Mouse (Mus musculus) lung, embryonic 16.5 days (tissue): ENCODE data around the gene Man2a1. TPM values are rescaled to one million over a fixed set of nuclear protein-coding genes. Genes with fewer than 3 reads are reported as not detected.
"Not testable (repeated sequence)": the region's sequence is repeated elsewhere in the genome, so short reads cannot be mapped to it uniquely, and the experiment has no call there.

ENCODE experiments used
- ATAC-seq: fragments of 200-750 bp; cut with Nextera tagmentation; 2 replicates; pipeline ENCODE4 v1.8.0; 2017; ENCODE audit warnings: low read depth, mild to moderate bottlenecking, moderate library complexity
- H3K27ac ChIP-seq: fragments of 300-500 bp; sonication (generic); 2 replicates; pipeline ENCODE4 v1.5.1; 2014; ENCODE audit warnings: mild to moderate bottlenecking, control low read depth, low read length
- H3K27me3 ChIP-seq: fragments of 300-500 bp; sonication (generic); 2 replicates; pipeline ENCODE4 v1.6.1; 2014; ENCODE audit warnings: low read depth, low read length, mixed read lengths; ENCODE audit not compliant: control insufficient read depth, insufficient read depth
- H3K36me3 ChIP-seq: fragments of 300-500 bp; sonication (generic); 2 replicates; pipeline ENCODE4 v1.6.1; 2014; ENCODE audit warnings: low read length; ENCODE audit not compliant: control insufficient read depth, insufficient read depth
- H3K4me1 ChIP-seq: fragments of 300-500 bp; sonication (generic); replicated peaks from 2 replicates; pipeline ENCODE4 v1.6.1; 2014; ENCODE audit warnings: low read length, mixed read lengths; ENCODE audit not compliant: control insufficient read depth, insufficient read depth
- H3K4me2 ChIP-seq: fragments of 300-500 bp; sonication (generic); 2 replicates; pipeline ENCODE4 v1.6.1; 2014; ENCODE audit warnings: low read depth, low read length, control low read depth
- H3K4me3 ChIP-seq: fragments of 300-500 bp; sonication (generic); 2 replicates; pipeline ENCODE4 v1.5.1; 2014; ENCODE audit warnings: mild to moderate bottlenecking, low read length, control low read depth
- H3K9ac ChIP-seq: fragments of 300-500 bp; sonication (generic); 2 replicates; pipeline ENCODE4 v1.6.1; 2014; ENCODE audit warnings: low read length, control low read depth
- H3K9me3 ChIP-seq: fragments of 300-500 bp; sonication (generic); 2 replicates; pipeline ENCODE4 v1.6.1; 2016; ENCODE audit warnings: low read length; ENCODE audit not compliant: control insufficient read depth
- WGBS: fragments of 180-500 bp; shearing (Covaris S2); extraction: QIAGEN DNeasy Blood & Tissue Kit; methylation state at CpG from one replicate; pipeline ENCODE4 v1.1.7; 2014; 5-methylcytosine and 5-hydroxymethylcytosine counted together
- polyA plus RNA-seq: library from polyadenylated mRNA; unstranded; fragments of >200 nt; fragmentation: Nextera tagmentation; extraction: Ambion mirVana; gene quantifications from 2 replicates; pipeline ENCODE4 v1.2.1, GENCODE M21; 2015

Gene Man2a1
- polyA plus RNA-seq, 1 experiment from 2014 or later = 8.8 TPM

DNA sequence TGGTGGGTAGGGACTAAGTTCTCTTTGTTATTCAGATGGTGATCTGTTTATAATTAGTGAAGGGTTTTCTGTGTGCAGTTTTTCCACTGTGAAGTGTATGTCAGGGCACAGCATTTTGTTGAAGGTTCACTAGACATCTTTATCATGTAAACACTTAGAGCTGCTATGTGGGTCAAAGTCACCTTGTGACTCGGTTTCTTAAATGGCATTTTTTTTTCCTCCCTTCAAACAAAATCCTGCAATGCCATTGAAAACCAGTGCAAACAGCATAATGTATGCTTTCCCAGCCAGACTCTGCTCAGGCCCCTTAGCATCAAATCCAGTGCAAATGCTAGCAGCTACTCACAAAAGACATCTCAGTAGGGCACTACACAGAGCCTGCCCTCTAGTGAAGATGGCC is 148.6 kb downstream of the Man2a1 start:
- Histone ChIP-seq H3K4me1 (0 out of 2 replicates have a peak, but pooled peaks cover 4% of the 10 kb centered on the region), H3K36me3 (peaks cover 9% of the 10 kb centered on the region), H3K4me2 (no peak overlapping the region), H3K9me3 (no peaks in the 10 kb centered on the region; the same call in 1 of the 2 replicates), H3K4me3 (no peak overlapping the region), H3K27me3 (no peaks in the 10 kb centered on the region), H3K27ac (no peak overlapping the region), H3K9ac (no peak overlapping the region)
- no peak for ATAC-seq
- WGBS = 42% methylated on average over 1 of the region's 1 CpGs

DNA sequence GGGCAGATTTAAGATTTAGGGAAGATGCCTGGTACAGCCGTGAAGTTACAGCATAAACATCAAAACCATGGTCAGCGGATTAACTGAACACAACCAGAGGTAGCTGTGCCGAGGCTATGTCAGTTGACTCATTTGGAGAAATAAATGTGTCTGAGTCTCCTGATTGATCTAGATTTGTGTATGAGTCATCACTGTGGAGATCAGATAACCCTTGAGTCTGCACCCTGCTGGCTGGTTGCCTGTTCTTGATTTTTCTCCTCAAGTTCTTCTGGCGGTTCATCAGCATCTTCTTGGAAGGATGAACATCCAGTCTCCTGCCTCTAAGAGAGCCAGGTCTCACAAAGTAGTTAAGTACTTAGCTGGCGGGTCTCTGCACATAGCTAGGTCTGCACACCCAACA is 150.7 kb downstream of the Man2a1 start:
- Histone ChIP-seq H3K9ac (no peak overlapping the region), H3K9me3 (no peaks in the 10 kb centered on the region), H3K27ac (no peak overlapping the region), H3K4me2 (no peak overlapping the region), H3K36me3 (0 out of 2 replicates have a peak, but pooled peaks cover 2% of the 10 kb centered on the region), H3K4me3 (no peak overlapping the region), H3K4me1 (0 out of 2 replicates have a peak, but pooled peaks cover 4% of the 10 kb centered on the region), H3K27me3 (no peaks in the 10 kb centered on the region)
- 82% methylated on average over 5 of the region's 5 CpGs for WGBS
- ATAC-seq = no peak

DNA sequence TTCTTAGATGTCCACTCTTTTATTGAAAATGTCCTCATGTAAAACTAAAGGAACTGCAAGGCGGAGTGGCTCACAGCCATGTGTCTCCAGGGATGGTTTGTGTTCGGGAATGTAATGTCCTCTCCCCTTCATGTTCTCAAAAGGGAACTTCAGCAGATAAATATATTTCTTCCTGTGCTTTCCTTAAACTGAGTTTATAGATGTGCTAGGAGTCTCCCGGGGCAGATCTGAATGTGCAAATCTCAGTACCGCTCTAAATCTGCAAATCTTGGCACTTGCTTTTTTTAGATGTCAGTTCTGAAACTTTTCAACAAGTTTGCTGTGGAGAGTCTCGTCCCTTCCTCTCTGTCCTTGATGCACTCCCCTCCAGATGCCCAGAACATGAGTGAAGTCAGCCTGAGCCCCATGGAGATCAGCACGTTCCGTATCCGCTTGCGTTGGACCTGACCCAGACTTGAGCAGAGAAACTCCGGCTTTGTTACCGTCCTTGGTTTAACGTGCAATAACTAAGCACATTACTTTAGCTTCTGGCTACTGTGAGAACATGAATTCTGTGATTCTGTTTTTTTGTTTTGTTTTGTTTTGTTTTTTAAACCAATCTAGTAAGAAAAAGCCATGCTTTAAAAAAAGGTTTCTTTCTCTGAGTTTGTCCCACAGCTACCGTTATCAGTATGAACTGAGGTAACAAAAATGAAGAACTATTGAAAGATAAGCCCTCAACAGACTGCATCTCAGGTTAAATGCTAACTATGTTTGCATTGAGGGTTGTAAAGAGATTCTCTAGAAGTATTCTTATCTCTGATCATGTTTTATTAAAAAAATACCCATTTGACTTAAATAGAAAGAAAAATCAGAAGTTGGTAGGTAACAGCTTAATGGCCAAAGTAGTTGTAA is 151.8 kb downstream of the Man2a1 start:
- ATAC-seq = no peak
- 0 out of 2 replicates have a peak, but pooled peaks cover 4% of the 10 kb centered on the region for H3K4me1 ChIP-seq
- no peak overlapping the region for H3K27ac ChIP-seq
- H3K36me3 ChIP-seq = no peaks in the 10 kb centered on the region
- H3K4me3 ChIP-seq = no peak overlapping the region
- H3K9ac ChIP-seq = no peak overlapping the region
- WGBS = 88% methylated on average over 13 of the region's 13 CpGs
- no peaks in the 10 kb centered on the region for H3K9me3 ChIP-seq
- no peak overlapping the region for H3K4me2 ChIP-seq
- no peaks in the 10 kb centered on the region for H3K27me3 ChIP-seq

DNA sequence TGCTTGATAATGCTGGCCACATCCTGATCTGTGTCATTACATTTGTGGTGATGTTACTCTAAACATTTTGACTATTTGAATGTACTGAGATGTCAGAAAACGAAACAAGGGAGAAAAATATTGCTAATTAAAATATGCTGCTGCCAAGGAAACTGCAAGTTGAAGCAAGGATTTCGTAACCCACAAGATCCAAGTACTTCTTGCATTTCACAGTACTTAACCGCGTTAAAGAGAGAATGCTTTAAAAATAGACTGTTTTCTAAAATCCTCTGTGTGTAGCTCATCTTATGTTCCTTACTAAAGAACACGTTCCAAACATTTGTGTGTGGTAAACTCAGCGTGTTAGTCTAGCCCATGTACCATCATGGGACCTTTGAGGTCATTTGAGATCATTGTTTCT is 153.0 kb downstream of the Man2a1 start:
- no peak for ATAC-seq
- Histone ChIP-seq H3K36me3 (no peaks in the 10 kb centered on the region), H3K9ac (no peak overlapping the region), H3K27me3 (no peaks in the 10 kb centered on the region), H3K4me2 (no peak overlapping the region), H3K9me3 (no peaks in the 10 kb centered on the region), H3K4me3 (no peak overlapping the region), H3K4me1 (no peaks in the 10 kb centered on the region), H3K27ac (no peak overlapping the region)
- 79% methylated on average over 6 of the region's 6 CpGs for WGBS

DNA sequence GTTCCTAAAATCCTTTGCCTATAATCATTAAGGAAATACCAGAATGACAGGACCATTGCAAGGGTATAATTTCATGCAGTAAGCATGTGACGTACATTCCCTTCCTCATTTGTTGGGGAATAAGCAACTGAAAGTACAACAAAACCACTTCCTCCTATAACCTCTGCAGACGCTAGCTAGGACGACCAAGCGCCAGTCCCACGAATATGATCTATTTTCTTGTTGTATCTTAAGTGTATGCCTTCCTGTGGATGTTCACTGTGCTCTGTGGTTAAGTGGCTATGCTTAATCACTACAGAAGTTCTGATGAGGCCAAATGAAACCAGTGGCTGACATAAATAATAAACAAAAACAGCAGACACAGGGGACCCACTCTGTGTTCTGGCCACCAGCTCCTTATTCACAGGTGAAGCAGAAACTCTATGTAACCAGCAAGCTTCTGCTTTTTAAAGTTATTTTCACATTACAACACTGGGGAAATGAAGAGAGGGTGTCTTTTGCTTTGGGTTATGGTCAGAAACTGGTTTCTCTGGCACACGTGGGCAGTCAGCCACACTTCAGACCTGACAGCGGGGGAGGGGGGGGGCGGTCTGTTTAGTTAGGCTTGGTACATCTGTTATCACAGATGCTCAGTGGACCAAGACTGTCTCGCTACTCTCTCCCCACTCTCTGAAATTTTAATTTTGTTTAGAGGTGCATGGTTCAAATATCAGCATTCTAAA is 153.8 kb downstream of the Man2a1 start:
- H3K27me3 ChIP-seq = no peaks in the 10 kb centered on the region
- H3K4me2 ChIP-seq = no peak overlapping the region
- no peaks in the 10 kb centered on the region for H3K36me3 ChIP-seq
- no peak overlapping the region for H3K27ac ChIP-seq
- WGBS = 65% methylated on average over 9 of the region's 9 CpGs
- no peak overlapping the region for H3K4me3 ChIP-seq
- H3K9me3 ChIP-seq = no peaks in the 10 kb centered on the region
- H3K9ac ChIP-seq = no peak overlapping the region
- no peak for ATAC-seq
- no peaks in the 10 kb centered on the region for H3K4me1 ChIP-seq

DNA sequence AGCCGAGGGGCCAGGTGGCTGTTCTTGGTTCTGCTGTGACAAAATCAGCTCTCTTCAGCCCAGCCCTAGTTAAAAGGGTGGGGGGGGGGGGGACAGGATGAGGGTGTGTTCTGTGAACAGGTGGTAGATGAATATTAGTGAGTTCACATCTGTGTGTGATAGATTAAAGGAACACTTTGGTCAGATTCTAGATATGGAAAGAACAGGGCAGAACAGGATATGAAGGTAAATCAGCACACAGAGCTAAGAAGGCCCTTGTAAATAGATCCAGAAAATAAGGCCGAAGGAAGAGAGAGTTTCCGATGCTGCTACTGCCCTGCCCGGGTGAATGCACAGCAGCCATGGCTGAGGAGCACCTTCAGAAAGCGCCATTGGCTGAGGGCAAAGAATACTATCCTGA is 154.7 kb downstream of the Man2a1 start:
- Histone ChIP-seq H3K4me3 (no peak overlapping the region), H3K36me3 (no peaks in the 10 kb centered on the region), H3K9me3 (no peaks in the 10 kb centered on the region), H3K9ac (no peak overlapping the region), H3K4me2 (no peak overlapping the region), H3K27ac (no peak overlapping the region), H3K27me3 (no peaks in the 10 kb centered on the region), H3K4me1 (no peaks in the 10 kb centered on the region)
- ATAC-seq = no peak
- 69% methylated on average over 5 of the region's 5 CpGs for WGBS

DNA sequence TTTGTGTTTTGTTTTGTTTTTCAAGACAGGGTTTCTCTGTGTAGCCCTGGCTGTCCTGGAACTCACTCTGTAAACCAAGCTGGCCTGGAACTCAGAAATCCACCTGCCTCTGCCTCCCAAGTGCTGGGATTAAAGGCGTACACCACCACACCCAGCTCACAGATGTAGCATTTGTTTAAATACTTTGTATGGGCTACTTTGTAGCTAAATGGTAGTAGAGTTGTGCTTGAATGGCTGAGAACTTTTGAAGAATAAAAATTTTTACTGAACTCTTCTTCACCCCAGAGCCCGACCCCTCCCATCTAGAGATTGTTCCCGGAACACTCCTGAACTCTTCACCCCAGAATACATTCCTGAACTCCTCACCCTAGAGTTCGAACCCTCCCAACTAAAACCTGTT is 162.1 kb downstream of the Man2a1 start:
- not testable (repeated sequence) for H3K4me3 ChIP-seq, H3K9me3 ChIP-seq, H3K27me3 ChIP-seq, ATAC-seq, H3K27ac ChIP-seq, H3K4me2 ChIP-seq, H3K4me1 ChIP-seq, H3K9ac ChIP-seq, H3K36me3 ChIP-seq
- WGBS = 40% methylated on average over 4 of the region's 4 CpGs

DNA sequence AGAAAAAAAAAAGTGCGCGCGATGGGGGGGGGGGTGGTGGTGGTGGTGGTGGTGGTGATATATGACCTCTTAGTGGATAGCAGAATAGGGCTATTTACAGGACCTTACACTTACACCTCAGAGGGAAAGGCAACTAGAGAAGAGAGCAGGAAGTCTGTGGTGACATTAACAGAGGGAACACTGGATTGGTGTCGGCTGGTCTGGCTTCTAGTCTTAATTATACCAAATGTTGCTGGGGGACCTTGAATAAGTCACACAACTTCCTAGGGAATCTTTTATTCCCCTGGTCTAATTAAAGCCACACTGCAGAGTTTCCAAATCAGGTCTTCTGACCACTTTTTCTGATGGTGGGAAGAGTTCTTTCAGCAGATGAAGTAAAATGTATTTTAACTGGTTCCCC is 163.0 kb downstream of the Man2a1 start:
- H3K4me1 ChIP-seq = no peaks in the 10 kb centered on the region
- WGBS = 96% methylated on average over 4 of the region's 4 CpGs
- no peak overlapping the region for H3K4me2 ChIP-seq
- H3K27me3 ChIP-seq = no peaks in the 10 kb centered on the region
- no peaks in the 10 kb centered on the region for H3K36me3 ChIP-seq
- no peak overlapping the region for H3K4me3 ChIP-seq
- H3K27ac ChIP-seq = no peak overlapping the region
- H3K9ac ChIP-seq = no peak overlapping the region
- ATAC-seq = no peak
- H3K9me3 ChIP-seq = no peaks in the 10 kb centered on the region; the same call in 1 of the 2 replicates
